Mouse (Mus musculus): Measurements from ENCODE around the gene B3gnt9.

DNA sequence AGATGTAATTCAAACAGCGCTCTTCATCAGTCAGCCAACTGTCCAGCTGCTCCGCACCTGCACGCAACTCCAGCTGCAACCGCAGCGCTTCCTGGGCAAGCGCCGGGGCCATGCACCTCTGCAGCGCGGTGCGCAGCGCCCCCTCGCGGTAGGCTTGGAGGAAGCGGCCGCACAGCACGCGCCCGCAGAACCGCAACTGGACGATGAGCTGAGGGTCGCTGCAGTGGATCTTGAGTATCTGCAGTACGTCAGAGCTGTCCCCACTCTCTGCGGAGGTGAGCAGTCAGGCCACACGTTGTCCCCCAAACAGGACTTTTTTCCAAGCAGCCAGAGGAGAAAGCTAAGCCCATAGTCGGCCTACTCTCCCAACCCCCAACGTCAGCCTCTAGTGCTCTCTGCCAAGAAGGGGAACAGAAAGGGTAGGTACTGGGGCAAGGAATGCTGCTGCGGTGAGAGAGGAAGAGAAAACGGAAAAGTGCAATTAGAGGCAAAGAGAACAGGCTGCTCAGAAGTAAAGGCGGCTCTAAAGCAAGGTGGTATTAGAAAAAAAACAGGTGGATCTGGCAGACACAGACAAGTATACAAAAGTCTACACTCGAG is 4.9 kb upstream of the B3gnt9 start:
- TF ChIP-seq CTCF (conservative IDR thresholded peaks at IDR 0.05 in 1 of 2, IDR thresholded peaks at IDR 0.05 in 1 of 2; ENCODE audit: low read depth in 2 of 2, low read length in 2 of 2) (peak; percentile 41 to 83; a peak in 3 of 4 replicates), ZNF384 (IDR thresholded peaks at IDR 0.05; ENCODE audit: low read depth, low read length) (no peak), EP300 (IDR thresholded peaks at IDR 0.05; ENCODE audit: low read length) (peak; percentile 27), POLR2A (IDR thresholded peaks at IDR 0.05; ENCODE audit: low read depth, low read length) (no peak), BHLHE40 (IDR thresholded peaks at IDR 0.05; ENCODE audit: low read depth, low read length) (peak; percentile 76), RAD21 (IDR thresholded peaks at IDR 0.05; ENCODE audit: low read depth, low read length) (peak; percentile 59), CHD1 (IDR thresholded peaks at IDR 0.05; ENCODE audit: low read depth, low read length) (no peak), CHD2 (IDR thresholded peaks at IDR 0.05; ENCODE audit: low read length) (peak; percentile 57; the same call in 1 of the 2 replicates), E2F4 (IDR thresholded peaks at IDR 0.05; ENCODE audit: insufficient replicate concordance, low read depth, low read length) (no peak), MAX (IDR thresholded peaks at IDR 0.05; ENCODE audit: low read length) (peak; percentile 52; the same call in 1 of the 2 replicates), NRF1 (IDR thresholded peaks at IDR 0.05; ENCODE audit: low read depth, low read length) (peak; percentile 67), PAX5 (IDR thresholded peaks at IDR 0.05; ENCODE audit: low read length) (no peak)
